Mouse (Mus musculus): ENCODE measurements at regions not wholly inside any gene's neighbourhood (a gene's known extent, or its start where the extent isn't known, plus 50 kb on each side); places are given as distances from the start of the nearest gene placed in this dataset.

DNA sequence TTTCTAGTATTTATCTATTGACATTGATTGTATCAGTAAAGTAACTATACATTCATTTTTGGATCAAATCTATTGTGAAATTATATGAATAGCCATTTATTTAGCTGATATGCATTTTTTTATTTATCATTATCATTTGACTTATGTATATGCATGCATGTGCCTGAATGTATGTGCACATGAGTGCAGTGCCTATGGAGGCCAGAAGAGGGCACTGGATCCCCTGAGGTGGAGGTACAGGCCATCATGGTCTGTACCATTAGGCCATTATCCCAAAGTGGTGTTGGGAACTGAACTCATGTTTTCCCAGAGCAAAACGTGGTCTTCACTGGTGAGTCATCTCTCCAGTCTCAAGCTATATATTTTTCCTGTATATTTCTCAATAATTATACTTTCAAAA, 63.5 kb upstream of the Nrsn1 start:
- Histone ChIP-seq H3K36me3 (no peaks in the 10 kb centered on the region), H3K4me1 (no peaks in the 10 kb centered on the region), H3K27me3 (replicated peaks) (no peaks in the 10 kb centered on the region), H3K9ac (replicated peaks) (no peak overlapping the region), H3K4me2 (no peak overlapping the region), H3K4me3 (replicated peaks) (no peak overlapping the region), H3K9me3 (replicated peaks) (no peaks in the 10 kb centered on the region), H3K27ac (replicated peaks) (no peak overlapping the region)
- 90% methylated on average over 1 of the region's 1 CpGs for WGBS
- no peak for ATAC-seq (ENCODE audit: low FRiP score)

Data from neural tube, embryonic 15.5 days (tissue).